Mouse (Mus musculus) gastrocnemius, postnatal 4 days (tissue): Measurements from ENCODE around the gene Atg7. TPM values are rescaled to one million over a fixed set of nuclear protein-coding genes. Genes with fewer than 3 reads are reported as not detected.

ENCODE experiments used
- DNase-seq, 2 experiments: peaks; one replicate each; pipeline ENCODE4 v3.0.0; 2021 to 2022; ENCODE audit warnings: low spot score in 2 of 2, mixed read lengths in 2 of 2
- total RNA-seq, 2 experiments: library from RNA; stranded (reverse); gene quantifications; 2 replicates each; pipeline ENCODE4 v1.2.3; 2021

Atg7 gene
- total RNA-seq, 2 experiments from 2014 or later = 12.4 to 15.8 TPM

DNA sequence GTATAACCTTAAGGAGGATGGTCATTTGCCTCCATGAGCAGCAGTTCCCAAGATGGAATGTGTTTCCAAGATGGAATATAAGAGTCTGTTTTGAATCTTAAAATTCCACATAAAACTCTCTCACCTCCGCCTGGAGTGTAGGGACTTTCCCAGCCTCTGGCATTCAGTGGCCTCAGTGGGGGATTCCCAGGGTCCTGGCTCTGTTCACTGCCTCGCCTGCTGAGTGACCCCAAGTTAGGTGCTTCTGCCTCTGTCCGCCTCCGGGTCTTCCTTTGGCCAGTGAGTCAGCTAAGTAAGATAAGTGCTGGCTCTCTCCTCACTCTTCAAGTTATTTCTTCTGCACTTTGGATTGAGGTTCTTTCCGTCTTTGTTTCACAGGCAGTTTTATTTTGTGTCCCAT, 90.3 kb downstream of the Atg7 start:
- DNase-seq = no peak

GRCm38 (mm10) chr6:114733681-114734080, 90.8 kb downstream of the Atg7 start:
- no peak for DNase-seq

- no peak for DNase-seq
Measured at GRCm38 (mm10) chr6:114735054-114735453, 92.2 kb downstream of the Atg7 start.

GRCm38 (mm10) chr6:114736355-114736754, 93.5 kb downstream of the Atg7 start:
- no peak for DNase-seq

- no peak for DNase-seq
Measured at GRCm38 (mm10) chr6:114737181-114737580, 94.3 kb downstream of the Atg7 start.

- no peak for DNase-seq
Measured at GRCm38 (mm10) chr6:114737931-114738759, 95.2 kb downstream of the Atg7 start.

- no peak for DNase-seq
Measured at GRCm38 (mm10) chr6:114738760-114739112, 95.8 kb downstream of the Atg7 start.

- DNase-seq = no peak
Measured at GRCm38 (mm10) chr6:114742209-114743003, 99.5 kb downstream of the Atg7 start.

DNA sequence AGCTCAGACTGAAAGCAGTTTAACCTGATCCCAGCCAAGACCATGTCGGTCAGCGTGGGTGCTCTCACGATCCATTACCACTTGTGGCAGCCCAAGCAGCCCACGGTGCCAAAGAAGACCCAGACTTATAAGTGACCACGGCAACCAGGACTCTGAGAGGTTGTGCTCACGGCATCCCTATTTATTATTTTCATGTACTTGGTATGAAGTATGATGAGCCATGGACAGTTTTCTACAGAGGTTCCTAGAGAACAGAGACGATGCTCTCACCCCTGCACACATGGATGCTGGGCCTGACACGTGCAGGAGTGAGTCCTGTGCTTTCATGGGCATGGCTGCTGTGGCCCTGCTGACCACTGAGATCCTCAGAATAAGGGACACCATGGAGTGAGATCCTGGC, 100.2 kb downstream of the Atg7 start:
- DNase-seq = no peak

DNA sequence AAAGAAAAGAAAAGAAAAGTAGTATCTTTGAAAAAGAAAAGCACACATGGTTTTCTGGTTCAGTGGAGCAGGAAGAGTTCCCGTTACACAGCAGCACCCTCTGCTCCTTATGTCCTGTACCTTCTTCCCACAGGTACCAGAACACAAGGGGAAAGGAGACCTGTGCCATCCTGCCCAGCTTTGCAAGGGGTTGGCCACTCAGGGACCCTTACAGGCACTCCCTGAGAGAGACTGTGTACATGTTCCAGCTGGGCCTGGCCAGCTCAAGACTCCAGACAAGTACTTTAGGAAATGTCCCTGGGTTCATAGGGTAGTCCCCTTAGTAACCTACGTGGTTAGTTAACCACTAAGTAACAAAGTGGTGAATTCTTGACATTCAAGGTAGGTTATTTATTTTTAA, 100.9 kb downstream of the Atg7 start:
- no peak for DNase-seq

- DNase-seq = no peak
Measured at GRCm38 (mm10) chr6:114746439-114746974, 103.6 kb downstream of the Atg7 start.

DNA sequence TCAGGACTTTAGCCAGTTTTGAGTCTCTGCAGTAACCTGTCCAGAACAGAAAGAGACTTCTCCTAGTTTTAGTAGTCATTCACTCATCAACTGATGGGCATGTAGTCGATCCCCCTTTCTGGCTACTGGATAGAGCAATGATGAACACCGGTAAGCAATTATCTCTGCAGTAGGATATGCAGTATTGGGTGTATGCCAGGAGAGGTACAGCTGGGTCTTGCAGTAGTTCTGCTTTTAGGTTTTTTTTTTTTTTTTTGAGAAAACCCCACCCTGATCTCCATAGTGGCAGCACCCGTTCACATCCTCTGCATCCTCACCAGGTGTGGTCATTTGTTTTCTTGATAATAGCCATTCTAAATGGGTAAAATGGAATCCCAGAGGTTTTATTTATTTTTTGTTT, 105.5 kb downstream of the Atg7 start:
- DNase-seq = no peak

DNA sequence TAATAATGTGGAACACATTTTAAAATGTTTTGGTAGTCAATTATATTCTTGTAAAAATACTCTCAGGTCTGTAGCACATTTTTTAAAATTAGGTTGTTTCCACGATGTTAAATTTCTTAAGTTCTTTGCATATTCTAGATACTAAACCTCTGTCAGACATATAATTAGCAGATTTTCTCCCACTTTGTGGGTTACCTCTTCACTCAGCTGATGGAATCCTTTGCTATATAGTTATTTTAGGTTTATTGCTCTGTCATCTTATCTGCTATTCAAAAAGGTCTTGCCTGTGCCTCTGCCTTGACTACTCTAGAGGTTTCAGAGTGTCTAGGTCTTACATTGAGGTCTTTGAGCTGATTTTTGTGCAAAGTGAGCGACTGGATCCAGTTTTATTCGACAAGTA, 106.0 kb downstream of the Atg7 start:
- DNase-seq = no peak

DNA sequence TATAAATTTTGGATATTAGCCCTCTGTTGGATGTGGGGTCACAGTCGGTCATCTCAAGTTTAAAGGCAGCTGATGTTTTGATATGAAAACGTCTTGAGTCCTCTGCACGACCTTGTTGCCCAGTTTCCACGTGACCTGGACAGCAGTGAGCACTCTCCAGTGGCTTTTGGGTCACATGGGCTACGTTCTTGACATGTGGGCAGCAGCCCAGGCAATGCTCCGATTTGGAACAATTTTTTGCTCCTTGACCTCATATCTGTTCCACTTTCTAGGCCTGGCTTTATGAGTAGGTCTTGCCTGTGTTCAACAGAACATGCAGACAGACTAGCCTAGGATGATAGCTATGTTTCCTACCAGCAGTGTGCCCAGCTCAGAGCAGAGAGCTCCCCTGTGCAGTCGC, 115.9 kb downstream of the Atg7 start:
- no peak for DNase-seq

- no peak for DNase-seq
Measured at GRCm38 (mm10) chr6:114766314-114766713, 123.4 kb downstream of the Atg7 start.

DNA sequence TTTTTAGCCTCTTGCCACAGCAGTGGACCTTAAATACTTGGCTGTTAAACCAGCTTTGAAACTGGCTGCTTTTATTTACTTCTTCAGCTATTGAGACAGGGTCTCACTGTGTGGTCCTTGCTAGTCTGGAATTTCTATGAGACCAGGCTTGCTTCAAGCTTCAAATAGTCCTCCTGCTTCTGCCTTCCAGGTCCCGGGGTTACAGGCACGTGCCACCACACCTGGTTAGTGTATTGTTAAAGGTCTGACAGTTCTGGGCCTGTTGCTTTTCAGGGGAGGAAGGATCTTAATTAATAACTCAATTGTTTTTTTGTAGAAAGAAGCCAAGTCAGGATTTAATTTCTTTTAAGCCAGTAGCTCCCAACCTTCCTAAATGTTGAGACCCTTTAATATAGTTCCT, 124.8 kb downstream of the Atg7 start:
- no peak for DNase-seq

- DNase-seq = no peak
Measured at GRCm38 (mm10) chr6:114770337-114770736, 127.4 kb downstream of the Atg7 start.

DNA sequence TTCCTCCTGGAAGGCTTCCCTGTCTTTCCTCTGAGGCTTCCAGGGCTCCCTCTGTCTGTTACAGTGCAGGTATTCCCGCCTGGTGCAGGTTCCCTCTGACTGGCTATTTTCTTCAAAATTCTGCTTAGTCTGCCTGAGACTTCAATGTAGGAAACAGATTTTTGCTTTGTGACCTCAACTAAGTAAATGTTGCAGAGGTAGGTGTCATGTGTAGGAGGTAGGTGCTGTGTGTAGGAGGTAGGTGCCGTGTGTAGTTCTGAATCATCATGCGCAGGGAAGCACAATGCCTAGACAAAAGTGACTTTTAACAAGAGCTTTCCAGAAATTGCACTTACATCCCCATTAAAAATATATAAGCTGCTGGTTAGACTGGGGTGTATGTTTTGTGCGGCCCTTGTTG, 128.6 kb downstream of the Atg7 start:
- DNase-seq = no peak

DNA sequence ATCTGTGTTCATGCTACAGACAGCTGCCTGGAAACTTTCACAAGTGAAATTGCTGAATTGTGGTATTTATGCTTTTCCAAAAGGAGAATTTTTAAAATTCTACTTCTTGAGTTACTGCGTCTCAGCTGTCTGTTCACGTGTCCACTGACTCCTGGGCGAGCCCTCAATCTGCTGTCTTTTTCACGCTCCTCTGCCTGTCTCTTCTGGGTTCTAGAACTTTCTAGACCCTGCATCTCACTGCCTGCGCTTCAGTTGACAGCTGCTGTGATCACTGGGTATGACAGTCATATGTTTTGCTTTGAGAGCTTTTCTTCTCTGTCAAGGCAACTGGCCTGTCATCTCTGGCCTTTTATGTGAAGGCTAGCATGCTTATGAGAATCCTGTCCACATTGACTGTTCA, 132.3 kb downstream of the Atg7 start:
- DNase-seq = no peak

DNA sequence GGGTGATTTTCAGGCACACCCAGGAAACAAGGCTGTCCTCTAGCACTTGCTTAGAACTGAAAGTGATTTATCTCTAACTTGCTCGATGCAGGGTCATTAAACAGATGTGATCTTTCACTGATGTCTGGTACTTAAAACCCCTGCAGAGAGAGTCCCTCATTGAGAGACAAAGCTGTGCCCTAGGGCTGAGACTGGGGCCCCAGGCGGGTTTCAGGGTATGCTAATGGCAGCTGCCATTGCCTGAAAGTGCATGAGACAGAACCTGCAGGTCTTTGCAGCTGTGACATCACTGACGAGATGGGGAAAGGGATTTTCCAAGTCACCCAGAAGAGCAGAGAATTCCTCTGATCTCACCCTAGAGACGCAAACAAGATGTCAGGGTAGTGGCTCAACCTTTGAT, 135.0 kb downstream of the Atg7 start:
- DNase-seq = no peak

- no peak for DNase-seq
Measured at GRCm38 (mm10) chr6:114778650-114779049, 135.8 kb downstream of the Atg7 start.

DNA sequence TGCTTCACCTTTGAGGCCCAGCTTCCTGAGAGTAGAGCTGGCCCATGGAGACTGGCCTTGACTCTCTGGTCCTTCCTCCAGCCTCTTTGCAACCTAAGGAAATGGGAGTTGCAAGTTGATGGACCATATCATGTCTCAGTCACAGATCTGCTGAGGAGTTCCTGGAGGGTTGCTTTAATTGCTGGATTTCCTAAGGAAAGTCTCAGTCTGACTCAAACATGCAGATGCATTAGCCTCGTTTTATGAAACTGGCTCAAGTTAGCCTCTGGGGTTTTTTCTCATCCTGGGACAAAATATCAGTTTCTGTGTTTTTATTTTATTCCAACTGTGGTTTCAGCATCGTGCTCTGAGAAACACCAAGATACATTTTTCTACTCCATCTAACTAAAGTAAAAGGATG, 137.7 kb downstream of the Atg7 start:
- no peak for DNase-seq
